ENCODE assay signal across 8 mouse cellular contexts in the genomic region with DNA sequence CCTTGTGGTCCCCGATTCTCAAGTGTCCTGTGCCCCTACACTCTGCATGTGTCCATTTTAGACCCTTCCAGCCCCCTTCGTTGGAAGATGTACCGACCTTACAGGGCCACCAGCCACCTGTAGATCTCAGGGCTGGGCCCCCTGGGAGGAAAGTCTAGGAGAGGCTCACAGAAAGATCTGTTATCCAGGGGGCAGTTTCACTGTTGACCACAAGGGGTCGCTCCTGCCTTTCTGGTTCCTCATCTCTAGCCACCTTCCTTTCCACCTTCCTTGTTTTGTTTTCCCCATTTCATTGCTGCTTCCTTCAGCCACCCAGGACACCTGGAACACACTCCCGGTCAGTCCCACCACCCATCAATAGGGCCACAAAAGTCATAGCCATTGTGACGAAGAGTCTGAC.
DNase-seq lines count a peak whose midpoint lies in the region; ATAC-seq and TF ChIP-seq lines count a peak whose summit lies in the region.
"Not testable (repeated sequence)": the region's sequence is repeated elsewhere in the genome, so short reads cannot be mapped to it uniquely, and the experiment has no call there.

No protein-coding gene starts in this region.

- DNase-seq in adipocyte (ENCODE audit: low spot score) = peak; percentile 76
- DNase-seq in cerebellum, postnatal 14 days = peak; percentile 73 to 87
- DNase-seq in frontal cortex, postnatal 25 days (ENCODE audit: low spot score in 2 of 2) = peak; percentile 58 to 59
- DNase-seq in hindbrain, embryonic 14.5 days (ENCODE audit: low spot score) = peak; percentile 81
- peak; percentile 58 to 73 for DNase-seq in left cerebral cortex, adult 2 months (ENCODE audit: extremely low spot score in 1 of 2, low spot score in 2 of 2)
- peak; percentile 51 to 75 for DNase-seq in lung, postnatal 4 days
- DNase-seq in right cerebral cortex, postnatal 14 days = peak; percentile 77
- peak; percentile 47 for DNase-seq in yolk sac, embryonic 10.5 days (ENCODE audit: low spot score)

- not testable (repeated sequence) for H3K9ac ChIP-seq in hindbrain, embryonic 14.5 days

- not testable (repeated sequence) for H3K9me3 ChIP-seq in hindbrain, embryonic 14.5 days (ENCODE audit: control insufficient read depth, low read length)

- 36% methylated on average over 6 of the region's 6 CpGs for WGBS in hindbrain, embryonic 14.5 days

- H3K4me2 ChIP-seq in hindbrain, embryonic 14.5 days (replicated peaks) = not testable (repeated sequence)

- H3K4me1 ChIP-seq in hindbrain, embryonic 14.5 days (replicated peaks; ENCODE audit: control insufficient read depth, insufficient read depth, low read length) = not testable (repeated sequence)

- H3K4me3 ChIP-seq in hindbrain, embryonic 14.5 days (replicated peaks; ENCODE audit: low read length); left cerebral cortex, adult 2 months: not testable (repeated sequence)

- intact Hi-C loops in left cerebral cortex, adult 2 months (cut with DNase I) = loop anchor here (1.0 to 5.0 kb wide), 2 partner anchors 479 to 697 kb away; no protein-coding TSS in a partner anchor

- peak; percentile 84 for TF ChIP-seq CTCF in left cerebral cortex, adult 2 months (IDR thresholded peaks at IDR 0.05)

- H3K36me3 ChIP-seq in hindbrain, embryonic 14.5 days (replicated peaks; ENCODE audit: control insufficient read depth, insufficient read depth) = peaks cover 13% of the 10 kb centered on the region

- not testable (repeated sequence) for H3K27me3 ChIP-seq in hindbrain, embryonic 14.5 days (ENCODE audit: control insufficient read depth, insufficient read depth, low read length)

- not testable (repeated sequence) for ATAC-seq in hindbrain, embryonic 14.5 days (ENCODE audit: low FRiP score)

- H3K27ac ChIP-seq in hindbrain, embryonic 14.5 days; left cerebral cortex, adult 2 months: not testable (repeated sequence)
